In genomic region chr3:54570501-54570900, GRCm38 (mm10) we compare ENCODE assay signal across 19 mouse cellular contexts.
DNase-seq lines count a peak whose midpoint lies in the region; TF ChIP-seq lines count a peak whose summit lies in the region.
"Had no signal": no experiment of that assay in that cellular context is flagged by ENCODE, and none has a peak within 500 bp of the region (broad histone marks: within the 10 kb centered on the region; RNA-seq: fewer than 3 reads in every experiment).

No protein-coding gene starts in this region.

- 78% methylated on average over 8 of the region's 8 CpGs for WGBS in heart, embryonic 10.5 days
- WGBS in spleen, adult 2 months: 91% methylated on average over 8 of the region's 8 CpGs

- intact Hi-C loops in heart, postnatal 14 days (cut with DNase I): no loop called here

- peak; percentile 35 for DNase-seq in heart, embryonic 10.5 days (ENCODE audit: low spot score)
- DNase-seq in heart, postnatal 14 days: no peak
- DNase-seq in spleen, adult 2 months (ENCODE audit: low read depth in 1 of 2, low spot score in 2 of 2): no peak
- no peak for DNase-seq in spleen, postnatal 4 days (ENCODE audit: low spot score in 2 of 2)
- peak; percentile 57 for DNase-seq in R1 (ENCODE audit: low read depth, low spot score)
- peak; percentile 36 for DNase-seq in testis, postnatal 14 days (ENCODE audit: low spot score)
- DNase-seq in right cerebral cortex, postnatal 14 days: no peak
- no peak for DNase-seq in cerebellum, postnatal 10 days
- DNase-seq: adrenal gland, postnatal 14 days; gastrocnemius, postnatal 14 days; kidney, postnatal 36 days; right cerebral cortex, postnatal 25 days had no signal

- peak; percentile 25; the same call in 1 of the 2 replicates for TF ChIP-seq CTCF in spleen, adult 2 months (IDR thresholded peaks at IDR 0.05; ENCODE audit: extremely low read depth, insufficient read depth, insufficient read length, insufficient replicate concordance)

- TF ChIP-seq POLR2A in spleen, adult 2 months (IDR thresholded peaks at IDR 0.05; ENCODE audit: low read depth, low read length): no peak

- no peaks in the 10 kb centered on the region for H3K27me3 ChIP-seq in heart, embryonic 10.5 days (ENCODE audit: insufficient read depth, poor library complexity, severe bottlenecking)
- no peaks in the 10 kb centered on the region for H3K27me3 ChIP-seq in spleen, adult 2 months (ENCODE audit: control insufficient read depth, insufficient read depth, low read length)
- H3K27me3 ChIP-seq: forebrain, embryonic 15.5 days; heart, embryonic 13.5 days; intestine, embryonic 15.5 days had no signal

- no peaks in the 10 kb centered on the region for H3K4me1 ChIP-seq in heart, embryonic 10.5 days
- no peaks in the 10 kb centered on the region for H3K4me1 ChIP-seq in spleen, adult 2 months (ENCODE audit: control insufficient read depth, insufficient read depth, insufficient read length)
- H3K4me1 ChIP-seq: forebrain, embryonic 15.5 days; heart, embryonic 13.5 days; hindbrain, embryonic 10.5 days; intestine, embryonic 15.5 days; midbrain, embryonic 10.5 days had no signal

- no peaks in the 10 kb centered on the region for H3K36me3 ChIP-seq in heart, embryonic 10.5 days
- H3K36me3 ChIP-seq in spleen, adult 2 months (ENCODE audit: control insufficient read depth, insufficient read depth, low read length): no peaks in the 10 kb centered on the region
- H3K36me3 ChIP-seq: forebrain, embryonic 15.5 days; heart, embryonic 13.5 days; hindbrain, embryonic 10.5 days; intestine, embryonic 15.5 days; midbrain, embryonic 10.5 days had no signal

- H3K4me3 ChIP-seq in heart, embryonic 10.5 days: no peak overlapping the region
- H3K4me3 ChIP-seq in spleen, adult 2 months (ENCODE audit: extremely low read depth, insufficient read depth, insufficient read length): no peak overlapping the region
- H3K4me3 ChIP-seq: forebrain, embryonic 15.5 days; heart, embryonic 13.5 days; hindbrain, embryonic 10.5 days; intestine, embryonic 15.5 days; left cerebral cortex, adult 2 months; midbrain, embryonic 10.5 days; myocyte had no signal

- H3K9me3 ChIP-seq in heart, embryonic 10.5 days: no peaks in the 10 kb centered on the region
- H3K9me3 ChIP-seq: forebrain, embryonic 15.5 days; intestine, embryonic 15.5 days; midbrain, embryonic 10.5 days had no signal

- H3K27ac ChIP-seq in heart, embryonic 10.5 days: no peak overlapping the region
- no peak overlapping the region for H3K27ac ChIP-seq in spleen, adult 2 months (ENCODE audit: insufficient read depth, low read length)
- H3K27ac ChIP-seq: forebrain, embryonic 15.5 days; heart, embryonic 13.5 days; hindbrain, embryonic 10.5 days; intestine, embryonic 15.5 days; left cerebral cortex, adult 2 months; midbrain, embryonic 10.5 days had no signal

Comparison
In these comparisons a context has a peak if more than half of its experiments do, and no peak if none do; other contexts are left out.
1. DNase-seq: peak in heart, embryonic 10.5 days (single experiment), R1 (single experiment) and testis, postnatal 14 days (single experiment); none in heart, postnatal 14 days (0 of 2), spleen, adult 2 months (0 of 2), spleen, postnatal 4 days (0 of 2), right cerebral cortex, postnatal 14 days (single experiment) and cerebellum, postnatal 10 days (0 of 2).